Mouse (Mus musculus) embryo, embryonic 11.5 days (tissue): ENCODE measurements around the gene Hebp1.

Experiments
- DNase-seq: peaks from one replicate; pipeline ENCODE4 v3.0.0-alpha.2; 2012; ENCODE audit warnings: low read depth, low spot score

Hebp1 gene

GRCm38 (mm10) chr6:135197446-135197845, 376 bp downstream of the Hebp1 start:
- DNase-seq, result no peak

GRCm38 (mm10) chr6:135196707-135197106, 1.1 kb downstream of the Hebp1 start:
- no peak for DNase-seq

- no peak for DNase-seq
Observed at GRCm38 (mm10) chr6:135194907-135195306, 2.9 kb downstream of the Hebp1 start.

- DNase-seq, result no peak
Observed at GRCm38 (mm10) chr6:135193733-135194132, 4.1 kb downstream of the Hebp1 start.

GRCm38 (mm10) chr6:135192993-135193392, 4.8 kb downstream of the Hebp1 start:
- DNase-seq, result no peak

GRCm38 (mm10) chr6:135191906-135192305, 5.9 kb downstream of the Hebp1 start:
- DNase-seq, result no peak

GRCm38 (mm10) chr6:135190122-135190521, 7.7 kb downstream of the Hebp1 start:
- DNase-seq, result no peak

DNA sequence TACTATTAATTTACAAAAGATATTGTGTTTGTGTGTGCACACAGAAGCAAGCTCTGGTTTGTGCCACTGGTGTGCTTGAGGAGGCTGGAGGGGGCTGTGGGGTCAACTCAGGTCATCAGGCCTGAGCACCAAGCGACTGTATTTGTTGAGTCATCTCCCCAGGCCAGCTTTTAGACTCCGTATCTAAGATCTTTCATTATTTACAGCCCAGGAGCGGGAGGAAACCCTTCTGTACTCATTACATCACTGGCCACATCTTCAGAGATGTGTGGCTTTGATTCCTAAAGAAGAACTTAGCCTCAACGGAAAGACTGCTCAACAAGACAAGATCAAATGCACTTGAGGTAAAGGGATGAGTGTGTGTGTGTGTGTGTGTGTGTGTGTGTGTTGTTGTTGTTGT, 9.2 kb downstream of the Hebp1 start:
- no peak for DNase-seq

DNA sequence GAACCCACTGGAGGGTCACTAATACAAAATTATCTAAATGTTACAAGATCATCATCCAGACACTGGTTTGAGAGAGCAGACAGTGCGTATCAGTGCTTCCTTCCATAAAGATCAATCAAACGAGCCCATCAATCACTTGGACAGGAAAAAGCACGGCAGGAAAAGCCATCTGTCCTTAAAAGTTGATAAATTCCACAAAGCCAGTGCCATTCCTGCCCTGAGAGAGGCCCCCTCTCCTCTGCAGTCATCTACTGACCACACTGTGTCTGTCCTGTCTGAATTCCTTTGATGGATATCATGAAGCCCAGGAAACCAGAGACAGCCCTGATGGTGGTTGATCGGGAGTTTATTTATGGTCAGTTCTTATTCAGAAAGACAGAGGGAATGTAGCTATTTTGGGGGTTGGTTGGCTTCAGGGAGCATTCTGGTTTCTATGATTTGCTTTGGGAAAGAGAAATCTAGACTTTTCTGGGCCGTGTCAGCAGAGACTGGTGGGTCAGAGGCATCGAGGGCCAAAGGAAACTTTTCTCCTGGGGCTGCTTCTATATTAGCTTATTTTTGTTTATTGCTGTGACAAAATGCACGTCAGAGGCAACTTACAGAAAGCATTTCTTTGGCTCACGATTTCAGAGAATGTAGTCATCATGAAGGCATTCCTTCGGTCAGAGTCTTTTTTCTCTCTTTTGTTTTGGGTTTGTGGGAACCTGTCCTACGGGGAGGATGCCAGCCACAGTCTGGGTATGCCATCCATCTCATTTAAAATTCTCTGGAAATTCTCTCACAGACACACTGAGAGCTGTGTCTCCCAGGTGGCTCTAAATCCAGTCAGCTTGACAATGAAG, 10.5 kb downstream of the Hebp1 start:
- DNase-seq, result no peak

DNA sequence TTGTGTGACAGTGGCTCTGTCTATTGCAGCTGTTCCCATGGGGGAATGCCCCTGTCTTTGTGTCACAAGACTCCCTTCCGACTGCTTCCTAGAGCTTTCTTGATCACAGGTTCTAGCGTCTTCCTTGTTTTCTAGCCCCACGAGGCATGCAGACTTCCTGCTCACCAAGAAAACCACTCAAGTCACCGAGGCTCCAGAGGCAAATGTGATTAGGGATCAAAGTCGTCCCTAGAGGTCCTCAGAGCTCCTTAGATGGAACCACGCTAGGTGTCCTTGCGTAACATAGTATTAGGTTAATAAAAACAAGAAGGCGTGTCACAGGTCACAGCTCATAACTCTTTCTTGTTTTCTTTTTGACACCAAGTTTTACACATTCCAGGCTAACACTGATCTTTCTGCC, 13.9 kb downstream of the Hebp1 start:
- no peak for DNase-seq

GRCm38 (mm10) chr6:135182925-135183324, 14.9 kb downstream of the Hebp1 start:
- DNase-seq, result no peak

DNA sequence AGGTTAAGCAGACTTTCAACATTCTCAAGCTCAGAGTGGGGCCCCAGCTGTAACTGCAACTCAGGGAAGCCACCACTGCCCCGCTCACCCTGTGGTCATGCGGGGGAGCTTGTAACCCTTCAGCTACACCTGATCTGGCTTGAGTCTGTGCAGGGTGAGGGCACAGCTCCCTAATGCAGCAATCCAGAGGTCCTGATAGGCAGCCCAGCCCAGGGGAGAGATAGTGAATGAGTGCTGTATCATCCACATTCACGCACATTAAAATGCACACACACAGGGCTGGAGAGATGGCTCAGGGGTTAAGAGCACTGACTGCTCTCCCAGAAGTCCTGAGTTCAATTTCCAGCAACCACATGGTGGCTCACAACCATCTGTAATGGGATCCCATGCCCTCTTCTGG, 19.2 kb downstream of the Hebp1 start:
- no peak for DNase-seq

GRCm38 (mm10) chr6:135177271-135177670, 20.6 kb downstream of the Hebp1 start:
- DNase-seq, result no peak

DNA sequence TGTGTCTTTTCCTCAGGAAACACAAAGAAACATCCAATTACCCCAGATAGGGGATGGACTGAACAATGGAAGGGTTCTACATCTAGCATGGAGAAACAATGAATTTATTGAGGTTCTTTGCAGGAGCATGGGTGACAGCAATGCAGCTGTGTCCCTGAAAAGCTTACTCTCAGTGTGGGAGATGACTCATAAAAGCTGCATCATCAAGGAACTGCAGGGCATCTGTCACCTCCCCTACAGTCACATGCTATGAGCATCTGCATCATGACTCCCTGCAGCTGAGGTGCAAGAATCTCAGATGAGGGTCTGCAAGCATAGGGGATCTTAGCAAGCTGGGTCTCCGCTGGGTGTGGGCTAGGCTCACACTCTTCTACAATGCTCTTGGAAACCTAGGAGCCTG, 22.8 kb downstream of the Hebp1 start:
- no peak for DNase-seq

- DNase-seq, result no peak
Observed at GRCm38 (mm10) chr6:135171736-135172135, 26.1 kb downstream of the Hebp1 start.

GRCm38 (mm10) chr6:135169246-135169645, 28.6 kb downstream of the Hebp1 start:
- no peak for DNase-seq

- DNase-seq, result no peak
Observed at GRCm38 (mm10) chr6:135168471-135168870, 29.4 kb downstream of the Hebp1 start.

- DNase-seq, result peak; percentile 67
Observed at GRCm38 (mm10) chr6:135167380-135168311, 30.2 kb downstream of the Hebp1 start.

DNA sequence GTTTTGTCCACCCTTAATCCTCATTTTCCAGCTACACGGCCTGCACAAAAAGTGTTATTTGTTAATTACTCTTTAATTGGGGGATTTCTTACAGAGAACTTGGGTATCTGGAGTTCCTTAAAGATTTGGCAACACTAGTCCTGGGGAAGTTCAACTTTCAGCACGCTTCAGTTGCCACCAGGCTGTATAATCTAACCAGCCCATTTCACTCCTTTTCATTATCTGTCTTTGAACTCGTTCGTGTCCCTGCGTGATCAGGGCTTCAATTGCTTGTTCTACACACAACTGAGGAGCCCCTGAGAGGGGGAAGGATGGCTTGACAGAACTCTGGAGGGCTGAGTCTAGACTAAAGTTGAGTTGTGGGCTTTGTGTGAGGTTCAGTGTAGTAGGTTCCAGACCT, 31.1 kb downstream of the Hebp1 start:
- DNase-seq, result no peak

GRCm38 (mm10) chr6:135166262-135166661, 31.6 kb downstream of the Hebp1 start:
- DNase-seq, result no peak

GRCm38 (mm10) chr6:135165706-135166105, 32.1 kb downstream of the Hebp1 start:
- DNase-seq, result no peak

GRCm38 (mm10) chr6:135165191-135165590, 32.6 kb downstream of the Hebp1 start:
- no peak for DNase-seq

DNA sequence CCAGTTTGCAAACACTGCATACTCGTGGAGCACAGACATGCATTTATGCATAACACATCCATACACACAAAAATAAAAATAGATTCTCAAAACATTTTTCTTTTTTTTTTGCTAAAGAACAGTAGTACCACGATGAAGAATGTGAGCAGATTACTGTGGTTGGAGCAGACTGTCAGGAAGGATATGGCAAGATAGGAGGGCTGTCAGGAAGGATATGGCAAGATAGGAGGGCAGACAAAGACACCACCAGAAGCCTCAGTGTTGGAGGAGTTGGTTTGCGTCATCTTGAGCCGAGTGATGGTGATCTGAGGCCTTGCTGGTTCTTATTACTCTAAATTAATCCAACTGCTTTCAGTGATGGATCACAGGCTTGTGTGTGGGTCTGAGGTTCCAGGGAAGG, 35.0 kb downstream of the Hebp1 start:
- DNase-seq, result no peak
